Mouse (Mus musculus): Measurements from ENCODE around the gene Lca5. TPM values are rescaled to one million over a fixed set of nuclear protein-coding genes. Genes with fewer than 3 reads are reported as not detected.

Gene Lca5
- total RNA-seq, 4 experiments from 2014 or later = 0.34 to 2.4 (median 0.99) TPM

Other genes with a start within 250 kb of the Lca5 start
- 1 to 10 TPM in 2 of 4 experiments, under 1 TPM in 2; 0.24 to 1.5 (median 0.94) TPM for gene Sh3bgrl2, start 107.2 kb upstream of the Lca5 start, total RNA-seq (2022)